Mouse (Mus musculus) liver, embryonic 14.5 days (tissue): Measurements from ENCODE around the gene Ltb4r1.

Experiments
- CTCF ChIP-seq: IDR thresholded peaks from 2 replicates; pipeline ENCODE4 v1.5.1; 2016; ENCODE audit warnings: antibody characterized with exemption, low read depth, control low read depth
- EP300 ChIP-seq: IDR thresholded peaks from 2 replicates; pipeline ENCODE4 v1.6.1; 2016; ENCODE audit warnings: antibody characterized with exemption, low read depth

DNA sequence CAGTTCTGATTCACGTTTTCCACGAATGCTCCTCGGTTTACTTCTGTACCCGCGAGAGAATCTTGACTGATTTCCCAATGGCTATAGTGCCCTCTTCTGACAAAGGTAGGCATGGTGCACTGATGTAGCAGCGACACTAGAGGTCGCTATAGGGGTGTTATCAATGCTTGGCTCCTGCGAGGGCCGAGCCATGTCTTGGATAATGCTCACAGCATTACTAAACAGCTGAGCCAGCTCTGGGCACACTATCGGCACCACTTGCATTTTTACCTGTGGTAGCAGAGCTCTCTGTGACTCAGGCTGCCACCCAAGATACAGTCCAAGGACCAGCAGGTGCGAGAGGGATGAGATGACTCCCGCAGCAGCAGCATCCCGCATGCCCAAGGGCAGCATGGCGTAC, 15.5 kb downstream of the Ltb4r1 start:
- no peak for TF ChIP-seq EP300
- TF ChIP-seq CTCF = peak; percentile 96
